Mouse (Mus musculus) 3134 (cell line): ENCODE results near the gene Stk19.
A peak's percentile ranks its signal among the peaks of the same experiment; 100 is the strongest.
"Not testable (repeated sequence)": the region's sequence is repeated elsewhere in the genome, so short reads cannot be mapped to it uniquely, and the experiment has no call there.

Experiments used
- DNase-seq: peaks from one replicate; pipeline ENCODE4 v3.0.0-alpha.2; 2011; ENCODE audit warnings: low spot score; ENCODE audit not compliant: insufficient read length; ENCODE audit errors: extremely low read depth

Stk19 gene

GRCm38 (mm10) chr17:34844884-34845283 is 8.1 kb upstream of the Stk19 start:
- DNase-seq = no peak

- no peak for DNase-seq
Measured at GRCm38 (mm10) chr17:34840736-34841307, 4.1 kb upstream of the Stk19 start.

- DNase-seq = no peak
Measured at GRCm38 (mm10) chr17:34838785-34839184, 2.0 kb upstream of the Stk19 start.

- no peak for DNase-seq
Measured at GRCm38 (mm10) chr17:34837464-34838324, 949 bp upstream of the Stk19 start.

- no peak for DNase-seq
Measured at GRCm38 (mm10) chr17:34836155-34836855, 440 bp downstream of the Stk19 start.

GRCm38 (mm10) chr17:34830776-34831175 is 6.0 kb downstream of the Stk19 start:
- not testable (repeated sequence) for DNase-seq

GRCm38 (mm10) chr17:34814818-34815370 is 21.9 kb downstream of the Stk19 start:
- DNase-seq = no peak

- peak; percentile 38 for DNase-seq
Measured at GRCm38 (mm10) chr17:34813747-34814146, 23.0 kb downstream of the Stk19 start.

- DNase-seq = no peak
Measured at GRCm38 (mm10) chr17:34811275-34811674, 25.5 kb downstream of the Stk19 start.

GRCm38 (mm10) chr17:34810811-34811210 is 25.9 kb downstream of the Stk19 start:
- not testable (repeated sequence) for DNase-seq

GRCm38 (mm10) chr17:34810411-34810810 is 26.3 kb downstream of the Stk19 start:
- DNase-seq = not testable (repeated sequence)

- no peak for DNase-seq
Measured at GRCm38 (mm10) chr17:34808599-34809205, 28.0 kb downstream of the Stk19 start.

- no peak for DNase-seq
Measured at GRCm38 (mm10) chr17:34807176-34807575, 29.6 kb downstream of the Stk19 start.

- DNase-seq = no peak
Measured at GRCm38 (mm10) chr17:34804871-34805562, 31.7 kb downstream of the Stk19 start.

- not testable (repeated sequence) for DNase-seq
Measured at GRCm38 (mm10) chr17:34804301-34804700, 32.4 kb downstream of the Stk19 start, which contains the start of gene Cyp21a1. Gene Cyp21a1, minus strand, starts transcription at chr17:34804561.

GRCm38 (mm10) chr17:34803367-34803766 is 33.4 kb downstream of the Stk19 start:
- DNase-seq = not testable (repeated sequence)

GRCm38 (mm10) chr17:34802756-34803155 is 34.0 kb downstream of the Stk19 start:
- DNase-seq = not testable (repeated sequence)

- not testable (repeated sequence) for DNase-seq
Measured at GRCm38 (mm10) chr17:34800781-34801305, 35.9 kb downstream of the Stk19 start.

GRCm38 (mm10) chr17:34799531-34799925 is 37.2 kb downstream of the Stk19 start:
- DNase-seq = no peak
